Mouse (Mus musculus): Measurements from ENCODE around the gene Megf8. TPM values are rescaled to one million over a fixed set of nuclear protein-coding genes. Genes with fewer than 3 reads are reported as not detected.

Gene Megf8
- total and polyA plus RNA-seq, 3 experiments, result 21.5 to 31.7 (median 28.9) TPM

- peak overlapping the region; percentile 33; the same call in 1 of the 2 replicates for H3K27ac ChIP-seq
- intact Hi-C loops (cut with DNase I), result no loop called here
- no peaks in the 10 kb centered on the region for H3K36me3 ChIP-seq (ENCODE audit: control insufficient read depth, insufficient read depth, low read length)
- no peaks in the 10 kb centered on the region; the same call in 1 of the 2 replicates for H3K79me2 ChIP-seq (replicated peaks; ENCODE audit: control insufficient read depth, insufficient read depth, low read length)
- WGBS, result 51% methylated on average over 8 of the region's 8 CpGs
- no peak overlapping the region for H3K4me3 ChIP-seq
- H3K27me3 ChIP-seq (ENCODE audit: control insufficient read depth, insufficient read depth, low read length), result no peaks in the 10 kb centered on the region
- DNase-seq, result no peak
- TF ChIP-seq POLR2A (IDR thresholded peaks at IDR 0.05; ENCODE audit: insufficient read depth, low read depth, low read length) (no peak), EP300 (IDR thresholded peaks at IDR 0.05; ENCODE audit: insufficient read depth, low read depth, low read length) (no peak), CTCF (IDR thresholded peaks at IDR 0.05) (no peak)
- H3K4me1 ChIP-seq (ENCODE audit: control insufficient read depth, insufficient read depth, low read length), result no peaks in the 10 kb centered on the region; the same call in 1 of the 2 replicates
- no peak overlapping the region for H3K9ac ChIP-seq (ENCODE audit: low read depth, low read length)
Observed at GRCm38 (mm10) chr7:25326233-25326632, 9.3 kb downstream of the Megf8 start.

- TF ChIP-seq EP300 (IDR thresholded peaks at IDR 0.05; ENCODE audit: insufficient read depth, low read depth, low read length), result peak; percentile 71; the same call in 1 of the 2 replicates
- no peak for TF ChIP-seq POLR2A (IDR thresholded peaks at IDR 0.05; ENCODE audit: insufficient read depth, low read depth, low read length)
- peak; percentile 85 for TF ChIP-seq CTCF (IDR thresholded peaks at IDR 0.05)
- peak; percentile 70 to 74 for DNase-seq
- Histone ChIP-seq H3K27ac (no peak overlapping the region), H3K4me3 (no peak overlapping the region), H3K27me3 (ENCODE audit: control insufficient read depth, insufficient read depth, low read length) (no peaks in the 10 kb centered on the region), H3K36me3 (ENCODE audit: control insufficient read depth, insufficient read depth, low read length) (no peaks in the 10 kb centered on the region), H3K79me2 (replicated peaks; ENCODE audit: control insufficient read depth, insufficient read depth, low read length) (no peaks in the 10 kb centered on the region), H3K4me1 (ENCODE audit: control insufficient read depth, insufficient read depth, low read length) (no peaks in the 10 kb centered on the region), H3K9ac (ENCODE audit: low read depth, low read length) (no peak overlapping the region)
- 50% methylated on average over 16 of the region's 16 CpGs for WGBS
- intact Hi-C loops (cut with DNase I), result loop anchor here (1.0 to 10.0 kb wide), 2 partner anchors 200 to 229 kb away; no protein-coding TSS in a partner anchor
Observed at GRCm38 (mm10) chr7:25333596-25334307, 16.8 kb downstream of the Megf8 start.

- DNase-seq, result no peak
- no peaks in the 10 kb centered on the region for H3K36me3 ChIP-seq (ENCODE audit: control insufficient read depth, insufficient read depth, low read length)
- no peaks in the 10 kb centered on the region for H3K79me2 ChIP-seq (replicated peaks; ENCODE audit: control insufficient read depth, insufficient read depth, low read length)
- intact Hi-C loops (cut with DNase I), result loop anchor here (10.0 kb wide), 1 partner anchor 230 kb away; no protein-coding TSS in a partner anchor
- no peak overlapping the region for H3K9ac ChIP-seq (ENCODE audit: low read depth, low read length)
- H3K4me3 ChIP-seq, result no peak overlapping the region
- no peak overlapping the region for H3K27ac ChIP-seq
- WGBS, result 87% methylated on average over 12 of the region's 12 CpGs
- no peak for TF ChIP-seq CTCF (IDR thresholded peaks at IDR 0.05)
- no peak for TF ChIP-seq EP300 (IDR thresholded peaks at IDR 0.05; ENCODE audit: insufficient read depth, low read depth, low read length)
- TF ChIP-seq POLR2A (IDR thresholded peaks at IDR 0.05; ENCODE audit: insufficient read depth, low read depth, low read length), result no peak
- no peaks in the 10 kb centered on the region for H3K4me1 ChIP-seq (ENCODE audit: control insufficient read depth, insufficient read depth, low read length)
- H3K27me3 ChIP-seq (ENCODE audit: control insufficient read depth, insufficient read depth, low read length), result no peaks in the 10 kb centered on the region
Observed at GRCm38 (mm10) chr7:25334472-25334871, 17.5 kb downstream of the Megf8 start.

GRCm38 (mm10) chr7:25339329-25339728, 22.4 kb downstream of the Megf8 start:
- H3K4me3 ChIP-seq, result no peak overlapping the region
- peak in 1 of 2 experiments; percentile 15 for DNase-seq
- H3K9ac ChIP-seq (ENCODE audit: low read depth, low read length), result no peak overlapping the region
- no peak overlapping the region for H3K27ac ChIP-seq
- H3K79me2 ChIP-seq (replicated peaks; ENCODE audit: control insufficient read depth, insufficient read depth, low read length), result no peaks in the 10 kb centered on the region
- TF ChIP-seq EP300 (IDR thresholded peaks at IDR 0.05; ENCODE audit: insufficient read depth, low read depth, low read length), result no peak
- no peak for TF ChIP-seq POLR2A (IDR thresholded peaks at IDR 0.05; ENCODE audit: insufficient read depth, low read depth, low read length)
- no peak for TF ChIP-seq CTCF (IDR thresholded peaks at IDR 0.05)
- H3K4me1 ChIP-seq (ENCODE audit: control insufficient read depth, insufficient read depth, low read length), result no peaks in the 10 kb centered on the region
- intact Hi-C loops (cut with DNase I), result loop anchor here (10.0 kb wide), 1 partner anchor 235 kb away; no protein-coding TSS in a partner anchor
- no peaks in the 10 kb centered on the region for H3K36me3 ChIP-seq (ENCODE audit: control insufficient read depth, insufficient read depth, low read length)
- WGBS, result 88% methylated on average over 9 of the region's 9 CpGs
- H3K27me3 ChIP-seq (ENCODE audit: control insufficient read depth, insufficient read depth, low read length), result no peaks in the 10 kb centered on the region

- no peak for DNase-seq
- intact Hi-C loops (cut with DNase I), result no loop called here
- WGBS, result 88% methylated on average over 20 of the region's 20 CpGs
- H3K9ac ChIP-seq (ENCODE audit: low read depth, low read length), result no peak overlapping the region
- no peak for TF ChIP-seq EP300 (IDR thresholded peaks at IDR 0.05; ENCODE audit: insufficient read depth, low read depth, low read length)
- TF ChIP-seq POLR2A (IDR thresholded peaks at IDR 0.05; ENCODE audit: insufficient read depth, low read depth, low read length), result no peak
- TF ChIP-seq CTCF (IDR thresholded peaks at IDR 0.05), result no peak
- H3K27me3 ChIP-seq (ENCODE audit: control insufficient read depth, insufficient read depth, low read length), result no peaks in the 10 kb centered on the region
- H3K27ac ChIP-seq, result no peak overlapping the region
- no peaks in the 10 kb centered on the region for H3K36me3 ChIP-seq (ENCODE audit: control insufficient read depth, insufficient read depth, low read length)
- H3K4me1 ChIP-seq (ENCODE audit: control insufficient read depth, insufficient read depth, low read length), result no peaks in the 10 kb centered on the region
- H3K79me2 ChIP-seq (replicated peaks; ENCODE audit: control insufficient read depth, insufficient read depth, low read length), result no peaks in the 10 kb centered on the region
- H3K4me3 ChIP-seq, result no peak overlapping the region
Observed at GRCm38 (mm10) chr7:25341000-25341784, 24.2 kb downstream of the Megf8 start.

All from heart, adult 2 months (tissue).